Mouse (Mus musculus): ENCODE data around the gene Mvp. TPM values are rescaled to one million over a fixed set of nuclear protein-coding genes. Genes with fewer than 3 reads are reported as not detected.

Gene Mvp
- polyA plus RNA-seq, 1 experiment from 2014 or later = 4.8 TPM

GRCm38 (mm10) chr7:127016971-127017949, 2.8 kb upstream of the Mvp start, which contains the start of gene Pagr1a:
Gene Pagr1a (minus strand): TSS chr7:127017352.
- WGBS = 4% methylated on average over 39 of the region's 39 CpGs

GRCm38 (mm10) chr7:127016486-127016938, 2.1 kb upstream of the Mvp start:
- WGBS = under 1% methylated on average over 22 of the region's 22 CpGs
- peaks cover 64% of the 10 kb centered on the region for H3K4me1 ChIP-seq (replicated peaks)

More at GRCm38 (mm10) chr7:127016971-127017949, 2.8 kb upstream of the Mvp start, which contains the start of gene Pagr1a:
- H3K27me3 ChIP-seq = no peaks in the 10 kb centered on the region
- peak within 1 kb of the TSS; percentile 95 for H3K27ac ChIP-seq (replicated peaks)
- peaks cover 28% of the 10 kb centered on the region for H3K36me3 ChIP-seq
- peaks cover 71% of the 10 kb centered on the region for H3K4me1 ChIP-seq (replicated peaks)
- ATAC-seq (ENCODE audit: low FRiP score, low read depth) = peak; percentile 84
- no peaks in the 10 kb centered on the region for H3K9me3 ChIP-seq
- peak within 1 kb of the TSS; percentile 85 for H3K9ac ChIP-seq
- peak within 1 kb of the TSS; percentile 84 for H3K4me2 ChIP-seq
- peak within 1 kb of the TSS; percentile 66 for H3K4me3 ChIP-seq

GRCm38 (mm10) chr7:127016481-127016485, 1.9 kb upstream of the Mvp start, which contains the start of gene Pagr1b:
Gene Pagr1b (minus strand): TSS chr7:127016484.
- Histone ChIP-seq H3K9me3 (no peaks in the 10 kb centered on the region), H3K36me3 (peaks cover 27% of the 10 kb centered on the region), H3K27ac (replicated peaks) (peak within 1 kb of the TSS; percentile 95), H3K27me3 (no peaks in the 10 kb centered on the region), H3K4me2 (peak within 1 kb of the TSS; percentile 84), H3K4me3 (peak within 1 kb of the TSS; percentile 66), H3K4me1 (replicated peaks) (peaks cover 62% of the 10 kb centered on the region), H3K9ac (peak within 1 kb of the TSS; percentile 85)
- no peak for ATAC-seq (ENCODE audit: low FRiP score, low read depth)

More at GRCm38 (mm10) chr7:127016486-127016938, 2.1 kb upstream of the Mvp start:
- H3K4me3 ChIP-seq = peak overlapping the region; percentile 66
- H3K27me3 ChIP-seq = no peaks in the 10 kb centered on the region
- peak; percentile 32; the same call in 1 of the 2 replicates for ATAC-seq (ENCODE audit: low FRiP score, low read depth)
- H3K4me2 ChIP-seq = peak overlapping the region; percentile 84
- no peaks in the 10 kb centered on the region for H3K9me3 ChIP-seq
- peak overlapping the region; percentile 95 for H3K27ac ChIP-seq (replicated peaks)
- peaks cover 27% of the 10 kb centered on the region for H3K36me3 ChIP-seq
- peak overlapping the region; percentile 85 for H3K9ac ChIP-seq

GRCm38 (mm10) chr7:127016081-127016480, 1.7 kb upstream of the Mvp start:
- Histone ChIP-seq H3K27ac (replicated peaks) (peak overlapping the region; percentile 95), H3K9me3 (no peaks in the 10 kb centered on the region), H3K4me2 (peak overlapping the region; percentile 84), H3K27me3 (no peaks in the 10 kb centered on the region), H3K36me3 (peaks cover 27% of the 10 kb centered on the region), H3K4me3 (peak overlapping the region; percentile 66), H3K9ac (peak overlapping the region; percentile 85), H3K4me1 (replicated peaks) (peaks cover 60% of the 10 kb centered on the region)
- ATAC-seq (ENCODE audit: low FRiP score, low read depth) = no peak
- WGBS = 2% methylated on average over 10 of the region's 10 CpGs

GRCm38 (mm10) chr7:127014993-127015392, 572 bp upstream of the Mvp start:
- Histone ChIP-seq H3K9ac (0 out of 2 replicates have a peak overlapping the region, but pooled peaks have one; percentile 12), H3K4me1 (replicated peaks) (peaks cover 51% of the 10 kb centered on the region), H3K9me3 (no peaks in the 10 kb centered on the region), H3K36me3 (peaks cover 27% of the 10 kb centered on the region), H3K4me2 (peak overlapping the region; percentile 22), H3K27ac (replicated peaks) (no peak overlapping the region), H3K27me3 (no peaks in the 10 kb centered on the region), H3K4me3 (no peak overlapping the region)
- no peak for ATAC-seq (ENCODE audit: low FRiP score, low read depth)
- 97% methylated on average over 12 of the region's 12 CpGs for whole genome bisulfite sequencing

- ATAC-seq (ENCODE audit: low FRiP score, low read depth) = no peak
- H3K9ac ChIP-seq = no peak overlapping the region
- no peak overlapping the region for H3K4me2 ChIP-seq
- H3K27me3 ChIP-seq = no peaks in the 10 kb centered on the region
- peaks cover 35% of the 10 kb centered on the region for H3K4me1 ChIP-seq (replicated peaks)
- no peaks in the 10 kb centered on the region for H3K9me3 ChIP-seq
- H3K36me3 ChIP-seq = peaks cover 27% of the 10 kb centered on the region
- no peak overlapping the region for H3K27ac ChIP-seq (replicated peaks)
- no peak overlapping the region for H3K4me3 ChIP-seq
- WGBS = 95% methylated on average over 6 of the region's 6 CpGs
These were observed 1.0 kb downstream of the Mvp start for GRCm38 (mm10) chr7:127013385-127013784.

- H3K27ac ChIP-seq (replicated peaks) = no peak overlapping the region
- H3K9ac ChIP-seq = no peak overlapping the region
- H3K4me1 ChIP-seq (replicated peaks) = peaks cover 29% of the 10 kb centered on the region
- H3K4me3 ChIP-seq = no peak overlapping the region
- no peaks in the 10 kb centered on the region for H3K9me3 ChIP-seq
- peaks cover 27% of the 10 kb centered on the region for H3K36me3 ChIP-seq
- H3K27me3 ChIP-seq = no peaks in the 10 kb centered on the region
- no peak for ATAC-seq (ENCODE audit: low FRiP score, low read depth)
- no peak overlapping the region for H3K4me2 ChIP-seq
- WGBS = 98% methylated on average over 10 of the region's 10 CpGs
These were observed 1.6 kb downstream of the Mvp start for GRCm38 (mm10) chr7:127012845-127013244.

- no peak overlapping the region for H3K4me3 ChIP-seq
These were observed 2.0 kb downstream of the Mvp start for GRCm38 (mm10) chr7:127012374-127012773.

GRCm38 (mm10) chr7:127011717-127012116, 2.7 kb downstream of the Mvp start:
- Histone ChIP-seq H3K27ac (replicated peaks) (no peak overlapping the region), H3K36me3 (peaks cover 27% of the 10 kb centered on the region), H3K4me1 (replicated peaks) (peaks cover 25% of the 10 kb centered on the region), H3K4me3 (no peak overlapping the region), H3K4me2 (no peak overlapping the region), H3K9ac (no peak overlapping the region), H3K9me3 (no peaks in the 10 kb centered on the region), H3K27me3 (no peaks in the 10 kb centered on the region)
- WGBS = 80% methylated on average over 2 of the region's 2 CpGs
- no peak for ATAC-seq (ENCODE audit: low FRiP score, low read depth)

More at GRCm38 (mm10) chr7:127012374-127012773, 2.0 kb downstream of the Mvp start:
- peaks cover 27% of the 10 kb centered on the region for H3K36me3 ChIP-seq
- 87% methylated on average over 6 of the region's 6 CpGs for WGBS
- H3K4me2 ChIP-seq = no peak overlapping the region
- H3K4me1 ChIP-seq (replicated peaks) = peaks cover 25% of the 10 kb centered on the region
- no peak overlapping the region for H3K9ac ChIP-seq
- no peak for ATAC-seq (ENCODE audit: low FRiP score, low read depth)
- no peak overlapping the region for H3K27ac ChIP-seq (replicated peaks)
- H3K9me3 ChIP-seq = no peaks in the 10 kb centered on the region
- no peaks in the 10 kb centered on the region for H3K27me3 ChIP-seq

GRCm38 (mm10) chr7:127011051-127011450, 3.4 kb downstream of the Mvp start:
- ATAC-seq (ENCODE audit: low FRiP score, low read depth) = no peak
- H3K4me1 ChIP-seq (replicated peaks) = peaks cover 22% of the 10 kb centered on the region
- H3K4me2 ChIP-seq = no peak overlapping the region
- H3K9ac ChIP-seq = no peak overlapping the region
- H3K27me3 ChIP-seq = no peaks in the 10 kb centered on the region
- no peaks in the 10 kb centered on the region for H3K9me3 ChIP-seq
- H3K4me3 ChIP-seq = no peak overlapping the region
- no peak overlapping the region for H3K27ac ChIP-seq (replicated peaks)
- peaks cover 27% of the 10 kb centered on the region for H3K36me3 ChIP-seq
- WGBS = 98% methylated on average over 2 of the region's 2 CpGs

- Histone ChIP-seq H3K36me3 (peaks cover 17% of the 10 kb centered on the region), H3K9me3 (no peaks in the 10 kb centered on the region), H3K4me3 (no peak overlapping the region), H3K27me3 (no peaks in the 10 kb centered on the region), H3K9ac (no peak overlapping the region), H3K4me1 (replicated peaks) (peaks cover 7% of the 10 kb centered on the region), H3K27ac (replicated peaks) (no peak overlapping the region), H3K4me2 (no peak overlapping the region)
- 86% methylated on average over 17 of the region's 17 CpGs for WGBS
- no peak for ATAC-seq (ENCODE audit: low FRiP score, low read depth)
These were observed 4.9 kb downstream of the Mvp start for GRCm38 (mm10) chr7:127009307-127010085.

Measured in hindbrain, embryonic 15.5 days (tissue).